Mouse (Mus musculus) adrenal gland (tissue): ENCODE results near the gene Pdlim7.

Experiments used
- intact Hi-C: fragments of 180-260 bp; cut with DNase I; formaldehyde crosslinking; loops from one replicate; pipeline ENCODE4 v1.15.1; 2025
- long read RNA-seq, 2 experiments: library from polyadenylated mRNA; unstranded; transcript quantifications; one replicate each; pipeline ENCODE4 v2.0.0; 2020; ENCODE audit warnings: borderline replicate concordance in 1 of 2; ENCODE audit not compliant: insufficient replicate concordance in 1 of 2

Pdlim7 gene
- long read RNA-seq, experiment 1, partial matches to known transcripts, result 3 of 14 reads
- long read RNA-seq, experiment 1, other reads (novel, unspliced or antisense), result 7 of 14 reads
- long read RNA-seq, experiment 2, partial matches to known transcripts, result 6 of 15 reads
- long read RNA-seq, experiment 2, other reads (novel, unspliced or antisense), result 3 of 15 reads

DNA sequence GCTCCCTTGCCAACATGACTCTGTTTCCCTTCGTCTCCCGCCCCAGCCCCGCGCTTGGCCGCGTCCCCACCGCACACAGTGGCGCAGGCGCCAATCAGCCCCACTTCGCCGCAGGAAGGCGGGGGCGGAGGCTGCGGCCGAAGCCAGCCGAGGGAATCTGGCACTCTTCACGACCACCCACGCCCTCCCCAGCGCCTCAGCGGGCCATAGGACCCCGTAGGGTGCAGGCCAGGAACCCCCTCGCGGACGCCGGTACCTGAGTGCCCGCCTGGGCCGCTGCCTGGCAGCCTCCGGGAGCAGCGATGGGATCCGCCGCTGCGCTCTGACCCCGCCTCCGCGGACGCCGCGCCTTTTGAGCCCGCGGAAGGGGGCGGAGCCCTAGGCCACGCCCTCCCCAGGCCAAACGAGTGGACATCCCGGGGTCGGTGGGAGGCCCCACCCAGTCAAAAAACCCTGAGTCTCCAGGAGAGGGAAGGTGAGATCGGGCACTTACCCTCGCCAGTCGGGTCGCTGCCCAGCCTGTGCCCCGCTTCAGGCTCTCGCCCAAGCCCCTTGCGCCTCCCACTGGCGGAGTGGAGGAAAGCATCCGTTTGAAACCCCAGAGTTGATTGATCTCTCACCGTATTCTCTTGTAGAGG, at the start of gene Pdlim7:
Gene Pdlim7 (minus strand): TSS at position 566 of the 638 bp plus-strand sequence.
- intact Hi-C loops, result no loop called here

DNA sequence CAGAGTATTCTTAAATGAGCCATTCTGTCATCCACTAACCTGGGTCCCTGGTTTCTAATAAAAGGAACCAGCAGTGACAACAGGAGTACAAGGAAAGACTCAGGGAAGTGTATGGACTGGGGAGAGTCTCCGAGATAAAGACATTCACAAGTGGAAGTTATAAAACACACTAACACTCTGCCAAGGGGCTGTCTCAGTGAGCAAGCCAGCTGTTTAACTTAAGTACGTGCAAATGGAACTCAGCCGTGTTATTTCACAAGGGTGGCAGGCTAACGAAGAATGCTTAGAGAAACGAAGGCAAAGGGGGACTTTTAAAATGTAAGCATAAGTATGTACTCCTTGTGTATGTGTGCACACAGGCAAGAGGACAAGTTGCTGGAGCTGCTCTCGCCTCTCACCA, 44.0 kb upstream of the Pdlim7 start:
- intact Hi-C loops, result no loop called here

DNA sequence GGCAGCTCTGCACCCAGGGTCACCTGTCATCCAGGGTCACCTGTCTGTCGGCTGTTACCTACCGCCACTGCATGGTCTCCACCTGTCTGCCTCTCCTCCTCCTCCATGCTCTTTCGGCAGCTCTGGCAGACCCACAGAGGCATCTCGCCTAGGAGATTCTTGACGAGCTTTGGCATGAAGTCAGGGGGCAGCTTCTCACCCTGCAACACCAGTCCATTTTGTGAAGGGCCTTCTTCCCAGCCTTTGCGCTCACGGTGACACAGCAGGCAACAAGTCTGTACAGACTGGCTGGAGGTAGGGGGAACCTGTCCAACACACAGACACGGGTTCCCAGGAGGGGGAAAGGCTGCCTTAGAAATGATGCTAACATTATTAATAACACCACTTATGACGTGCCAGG, 42.4 kb upstream of the Pdlim7 start:
- intact Hi-C loops, result no loop called here

DNA sequence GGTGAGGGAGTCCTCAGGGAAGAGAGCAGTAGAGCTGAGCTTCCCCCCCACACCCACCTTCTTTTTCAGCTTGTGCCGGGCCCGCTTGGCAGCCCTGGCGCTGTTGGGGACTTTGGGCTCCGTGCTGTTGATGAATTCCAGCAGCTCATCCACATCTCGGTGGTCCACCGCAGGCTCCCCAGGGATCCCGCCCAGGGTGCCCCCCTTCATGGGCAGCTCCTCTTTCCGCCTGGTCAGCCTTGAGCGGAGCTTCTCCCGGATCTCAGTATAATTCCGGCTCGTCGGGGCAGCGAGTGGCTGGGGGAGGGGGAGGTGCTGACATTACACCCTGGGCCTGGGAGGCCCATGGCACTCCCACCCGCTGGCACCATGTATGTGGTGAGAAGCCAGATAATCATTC, 35.6 kb upstream of the Pdlim7 start:
- intact Hi-C loops, result no loop called here

DNA sequence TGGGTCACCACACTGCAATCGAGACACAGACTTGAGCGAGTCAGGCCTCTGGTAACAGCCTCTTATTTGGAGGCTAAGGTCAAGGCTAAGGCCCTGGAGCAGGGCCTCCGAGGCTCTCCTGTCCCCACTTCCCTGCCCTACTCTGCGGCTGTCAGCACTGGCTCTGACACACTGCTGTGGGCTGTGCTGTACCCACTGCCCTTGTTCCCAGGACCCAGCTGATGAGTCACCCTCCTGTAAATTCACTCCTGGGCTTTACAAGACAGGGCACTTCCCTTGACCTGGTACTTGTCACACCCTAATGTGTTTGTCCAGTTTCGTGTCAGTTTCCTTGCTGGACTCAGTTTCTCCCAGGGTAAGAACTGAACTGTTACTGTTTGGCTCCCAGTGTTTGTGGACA, 35.0 kb upstream of the Pdlim7 start:
- intact Hi-C loops, result no loop called here

DNA sequence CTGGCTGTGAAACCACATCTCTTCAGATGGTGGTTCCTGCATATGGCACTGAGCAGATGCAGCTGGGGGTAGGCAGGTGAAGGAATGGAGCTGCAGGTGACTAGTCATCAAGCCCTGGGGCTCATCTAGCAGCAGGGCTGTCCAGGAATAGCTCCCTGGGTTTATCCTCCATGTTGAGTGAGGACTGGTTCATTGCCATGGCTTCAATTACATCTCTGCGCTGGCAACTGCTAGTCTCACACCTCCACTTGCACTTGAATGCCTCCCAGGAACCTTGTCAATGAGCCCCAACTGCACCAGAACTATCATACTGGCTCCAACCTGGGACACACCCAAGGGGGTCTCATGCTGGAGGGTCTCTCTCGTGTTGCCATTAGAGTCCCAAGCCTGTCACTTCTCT, 34.4 kb upstream of the Pdlim7 start:
- intact Hi-C loops, result no loop called here

DNA sequence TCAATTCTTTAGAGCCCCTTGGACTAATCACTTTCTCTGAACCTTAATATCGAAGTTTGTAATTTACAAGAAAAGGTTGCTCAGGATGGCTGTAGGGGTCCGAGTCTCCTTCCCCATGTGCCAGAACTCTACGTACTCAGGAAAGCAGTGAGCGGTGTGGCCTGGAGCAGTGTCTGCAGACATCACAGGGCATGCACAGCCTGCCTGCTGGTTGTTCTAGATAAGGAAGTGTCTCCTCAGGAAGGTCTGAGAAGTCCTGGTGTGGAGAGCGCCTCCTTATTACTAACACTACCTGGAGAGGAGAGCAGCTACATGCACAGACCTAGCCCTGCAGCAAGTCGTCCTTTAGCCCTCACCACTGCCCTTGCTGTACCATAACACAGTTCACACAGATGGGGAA, 31.3 kb upstream of the Pdlim7 start:
- intact Hi-C loops, result no loop called here

DNA sequence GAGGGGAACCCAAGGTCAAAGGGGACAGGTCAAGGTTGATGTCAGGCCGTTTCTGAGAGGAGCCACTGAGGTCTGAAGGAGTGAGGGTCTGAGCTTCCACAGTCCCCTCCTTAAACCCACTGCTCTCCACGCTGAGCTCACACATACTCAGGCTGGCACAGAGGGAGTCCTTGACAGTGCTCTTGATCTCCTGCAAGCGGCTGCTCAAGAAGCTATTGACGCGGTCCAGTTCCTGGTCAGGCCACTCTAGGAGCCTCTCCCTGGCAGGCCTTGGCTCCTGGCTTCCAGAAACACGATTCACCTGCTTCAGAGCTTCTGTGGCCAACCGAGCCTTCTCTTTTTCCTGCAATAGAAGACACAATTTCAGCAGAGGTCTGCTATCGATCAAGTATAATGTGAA, 30.0 kb upstream of the Pdlim7 start:
- intact Hi-C loops, result no loop called here

DNA sequence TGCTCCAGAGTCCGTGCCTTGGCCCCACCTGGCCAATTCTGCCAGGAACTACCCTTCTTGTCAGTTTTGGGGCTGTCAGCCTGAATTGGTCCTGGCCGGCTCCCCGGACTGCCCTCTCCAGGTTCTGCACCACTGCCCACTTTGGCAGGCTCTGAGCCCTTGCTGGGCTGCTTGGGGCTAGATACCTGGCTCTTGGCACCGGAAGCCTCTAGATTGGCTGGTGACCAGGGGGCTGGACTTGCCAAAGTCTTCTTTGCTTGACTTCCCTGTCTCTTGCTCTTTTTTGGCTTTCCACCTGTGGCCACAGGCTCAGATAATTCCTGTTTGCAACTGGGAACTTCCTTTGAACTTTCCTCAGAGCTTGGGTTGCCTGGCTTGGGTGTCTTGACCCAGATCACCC, 29.4 kb upstream of the Pdlim7 start:
- intact Hi-C loops, result no loop called here

DNA sequence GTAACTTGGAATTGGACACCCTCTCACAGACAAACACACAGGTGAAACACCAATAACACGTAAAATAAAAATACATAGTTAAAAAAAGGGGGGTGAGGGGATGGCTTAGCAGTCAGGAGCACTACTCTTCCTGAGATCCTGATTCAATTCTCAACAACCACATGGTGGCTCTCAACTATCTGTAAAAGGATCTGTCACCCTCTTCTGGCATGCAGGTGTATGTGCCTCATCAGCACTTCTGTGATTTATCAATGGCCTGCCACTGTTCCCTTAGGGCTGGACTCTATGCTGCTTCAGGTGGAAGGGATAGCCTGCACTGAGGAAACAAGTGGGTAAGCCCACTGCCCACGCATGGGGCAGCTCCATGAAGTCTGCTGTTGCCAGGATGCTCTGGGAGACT, 27.5 kb upstream of the Pdlim7 start:
- intact Hi-C loops, result no loop called here

DNA sequence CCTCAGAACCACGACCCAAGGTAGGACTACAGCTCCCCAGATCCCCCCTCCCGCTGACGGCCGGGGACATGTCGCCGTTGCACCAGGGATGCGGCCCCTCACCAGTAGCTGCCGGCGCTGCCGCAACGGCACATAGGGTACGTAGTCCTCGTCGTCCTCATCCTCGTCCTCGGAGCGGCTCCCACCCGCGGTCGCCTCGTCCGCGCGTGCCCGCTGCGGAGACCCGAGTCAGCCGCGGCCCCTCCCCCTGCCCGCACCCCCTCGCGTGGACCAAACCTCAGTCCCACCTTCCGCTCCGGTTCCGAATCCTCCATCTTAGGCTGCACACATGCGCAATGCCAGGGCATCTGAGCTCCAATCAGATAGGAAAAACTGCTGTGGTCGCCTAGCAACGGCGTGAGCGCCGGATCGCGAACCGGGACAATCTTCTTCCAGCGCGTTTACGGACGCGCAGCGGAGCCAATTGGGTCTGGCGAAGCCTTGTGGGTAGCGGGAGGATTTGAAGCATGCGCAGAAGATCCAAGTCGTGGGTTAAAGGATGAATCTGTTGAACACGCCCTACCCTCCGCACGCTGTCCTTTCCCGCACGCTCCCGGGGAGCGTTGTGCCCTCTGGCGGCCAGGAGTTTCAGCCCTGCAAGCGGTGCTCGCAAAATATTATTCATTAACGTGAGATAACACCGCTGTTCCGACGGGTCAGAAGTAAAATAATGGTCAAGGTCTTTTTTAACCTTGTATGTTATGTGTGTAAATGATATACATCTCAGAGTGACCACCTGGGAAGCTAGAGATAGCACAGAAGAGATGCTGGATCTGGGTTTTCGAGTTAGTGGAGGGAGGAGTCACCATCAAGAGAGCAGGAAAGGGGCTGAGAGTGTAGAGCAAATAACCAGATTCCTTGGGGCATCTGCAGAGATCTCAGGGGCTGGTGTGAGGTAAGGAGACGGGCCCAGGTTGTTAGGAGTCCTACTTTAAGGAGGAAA, 23.0 kb upstream of the Pdlim7 start, which contains the start of gene Ddx41:
Gene Ddx41 (minus strand): TSS at position 465 of the 982 bp plus-strand sequence.
- intact Hi-C loops, result no loop called here

DNA sequence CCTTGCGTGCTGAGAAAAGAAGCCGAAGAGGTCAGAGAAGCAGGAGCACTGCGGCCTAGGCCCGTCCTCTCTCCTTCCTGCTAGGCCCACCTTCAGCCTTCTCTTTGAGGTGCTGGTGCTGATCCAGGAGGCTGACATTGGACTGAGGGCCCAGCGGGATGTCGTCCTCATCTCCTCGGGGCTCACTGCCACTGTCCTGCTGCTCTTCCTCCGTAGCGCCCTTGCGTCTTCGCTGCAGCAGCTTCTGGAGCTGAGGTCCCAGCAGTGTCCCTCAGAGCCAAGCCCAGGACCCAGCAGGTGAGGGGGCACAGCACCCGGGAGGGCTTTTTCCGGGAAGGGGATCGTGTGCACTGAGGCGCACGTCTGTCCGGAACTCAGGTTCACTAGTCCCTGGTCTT, 22.3 kb upstream of the Pdlim7 start:
- intact Hi-C loops, result no loop called here

DNA sequence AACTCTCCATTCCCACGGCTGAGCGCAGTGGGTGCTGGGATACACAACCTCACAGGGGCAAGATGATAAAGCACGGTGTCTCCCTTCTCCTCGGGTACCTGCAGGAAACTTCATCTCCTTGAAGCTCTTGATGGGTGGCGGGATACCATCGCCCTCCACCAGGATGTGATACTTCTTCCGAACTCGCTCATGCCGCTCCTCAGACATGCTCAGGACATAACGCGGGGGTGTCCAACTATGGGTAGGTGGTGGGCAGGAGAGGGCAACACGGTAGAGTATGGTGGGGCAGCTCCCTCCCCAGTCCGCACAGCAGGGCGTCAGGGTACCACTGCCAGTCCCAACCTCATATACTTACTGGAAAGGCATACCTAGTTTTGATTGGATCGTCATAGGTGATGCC, 21.7 kb upstream of the Pdlim7 start:
- intact Hi-C loops, result no loop called here

DNA sequence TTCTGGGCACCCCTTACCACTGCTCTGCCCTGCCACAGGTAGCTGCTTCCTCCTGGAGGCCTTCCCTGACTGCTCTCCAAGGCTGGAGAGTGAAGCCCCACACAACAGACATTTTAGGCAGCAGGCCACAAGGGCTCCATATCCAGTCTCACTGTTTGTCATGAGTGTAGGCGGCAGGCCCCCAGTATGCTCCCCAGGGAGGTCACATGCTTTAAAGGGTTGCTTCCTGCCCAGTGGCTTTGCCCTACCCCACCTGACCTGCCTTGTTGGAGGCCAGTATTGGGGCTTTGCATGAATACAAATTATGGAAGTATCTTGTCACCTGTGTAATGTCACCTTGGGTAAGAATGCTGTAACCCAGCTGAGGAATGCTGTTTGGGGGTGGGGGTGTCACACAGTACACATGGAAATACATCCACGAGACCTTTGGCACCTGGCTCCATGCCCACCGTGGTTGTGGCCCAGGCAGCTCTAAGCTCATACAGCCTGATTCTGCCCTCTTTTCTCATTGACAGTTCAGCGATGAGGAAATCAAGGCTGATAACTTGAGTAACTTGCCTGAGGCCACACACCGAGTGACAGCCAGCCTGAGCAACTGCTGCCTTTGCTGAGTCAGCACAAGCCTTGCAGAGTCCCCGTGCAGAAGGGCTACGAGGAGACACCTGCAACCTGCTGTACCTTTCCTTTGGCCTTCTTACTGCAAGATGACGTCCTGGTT, 15.9 kb upstream of the Pdlim7 start, which contains the start of gene Dok3:
Gene Dok3 (minus strand): TSS at position 99 of the 718 bp plus-strand sequence.
- intact Hi-C loops, result no loop called here

DNA sequence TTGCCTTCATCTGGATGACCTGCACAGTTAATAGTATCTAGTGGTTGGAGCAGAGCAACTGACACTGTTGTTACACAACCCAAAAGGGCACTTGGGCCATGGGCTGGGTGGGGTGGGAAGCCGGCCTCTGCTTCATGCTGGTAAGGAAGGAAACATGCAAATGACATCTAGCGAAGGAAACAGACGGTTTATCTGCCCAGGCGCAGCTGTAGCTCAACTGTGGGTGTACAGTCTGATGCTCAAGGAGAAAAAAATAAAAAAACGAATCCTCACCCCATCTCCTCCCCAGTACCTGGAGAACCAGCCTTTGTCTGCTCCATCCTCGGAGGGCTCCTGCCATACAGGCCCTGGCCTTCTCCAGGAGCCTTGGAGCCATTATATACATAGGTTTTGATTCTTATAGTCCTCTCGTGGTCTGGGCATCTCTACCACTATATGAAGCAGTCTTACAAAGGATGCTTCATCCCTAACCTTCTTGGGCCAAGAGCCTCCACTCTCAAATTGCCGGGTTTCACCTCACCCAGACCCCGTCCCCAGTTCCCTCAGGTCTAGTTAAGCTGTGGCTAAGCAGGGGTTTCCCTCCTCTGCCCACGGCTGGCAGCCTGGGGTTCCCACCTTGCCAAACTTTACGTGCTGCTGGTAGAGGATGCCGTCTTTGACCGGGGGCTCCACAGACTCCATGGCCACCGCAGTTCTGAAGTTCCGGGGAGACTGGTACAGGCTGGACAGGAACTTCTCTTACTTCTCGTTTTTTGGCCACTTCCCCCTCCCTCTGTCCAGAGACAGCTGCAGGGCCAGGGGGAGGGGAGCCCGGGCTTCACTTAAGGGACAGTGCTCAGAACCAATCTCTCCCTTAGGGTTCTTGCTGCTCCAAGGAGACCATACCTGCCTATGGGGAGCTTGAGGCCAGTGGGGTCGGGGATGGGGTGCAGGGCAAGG, 14.6 kb upstream of the Pdlim7 start:
- intact Hi-C loops, result no loop called here

DNA sequence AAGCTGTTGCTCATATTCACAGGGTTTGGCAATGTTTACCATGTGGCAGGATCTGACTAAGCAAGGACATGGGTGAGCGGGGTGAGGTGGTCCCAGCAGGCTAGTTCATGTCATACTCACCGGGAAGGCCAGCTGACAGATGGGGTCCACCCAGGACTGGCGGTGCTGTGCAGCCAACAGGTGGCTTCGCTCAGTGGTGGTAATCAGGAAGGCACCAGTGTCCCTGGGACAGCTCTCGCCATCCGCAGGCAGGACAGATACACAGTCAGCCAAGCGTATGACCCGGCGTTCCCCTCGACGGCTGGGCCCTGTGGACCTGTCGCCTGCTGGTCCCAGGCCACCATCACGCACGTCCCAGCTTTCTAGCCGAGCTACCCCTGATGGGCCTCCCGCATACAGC, 13.7 kb upstream of the Pdlim7 start:
- intact Hi-C loops, result no loop called here

DNA sequence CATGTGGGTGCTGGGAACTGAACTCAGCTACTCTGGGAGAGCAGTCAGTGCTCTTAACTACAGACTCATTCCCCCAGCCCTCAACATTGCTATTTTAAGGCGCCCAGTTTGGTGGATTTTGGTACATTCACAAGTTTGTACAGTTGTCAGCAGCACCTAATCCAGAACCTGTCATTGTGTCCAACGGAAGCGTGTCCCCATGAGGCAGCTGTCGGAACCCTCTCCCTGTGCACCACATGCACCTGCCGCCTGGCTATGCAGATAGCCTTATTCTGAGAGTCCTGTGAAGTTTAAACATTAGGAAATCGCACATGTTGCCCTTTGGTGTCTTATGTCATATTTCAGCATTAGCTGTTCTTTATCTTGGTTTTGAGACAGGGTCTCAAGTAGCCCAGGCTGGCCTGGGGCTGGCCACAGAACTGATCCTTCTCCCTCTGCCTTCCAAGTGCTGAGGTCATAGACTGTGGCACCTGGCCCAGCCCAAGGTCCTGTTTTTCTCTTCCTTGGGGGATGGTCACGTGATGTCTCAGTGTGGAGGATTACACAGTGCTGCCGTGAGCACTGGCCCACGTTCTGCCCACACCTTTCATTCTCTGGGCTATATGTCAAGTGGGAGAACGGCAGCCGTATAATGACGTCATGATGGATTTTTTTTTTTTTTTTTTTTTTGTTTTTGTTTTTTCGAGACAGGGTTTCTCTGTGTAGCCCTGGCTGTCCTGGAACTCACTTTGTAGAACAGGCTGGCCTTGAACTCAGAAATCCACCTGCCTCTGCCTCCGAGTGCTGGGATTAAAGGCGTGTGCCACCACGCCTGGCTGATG, 12.5 kb upstream of the Pdlim7 start:
- intact Hi-C loops, result no loop called here

DNA sequence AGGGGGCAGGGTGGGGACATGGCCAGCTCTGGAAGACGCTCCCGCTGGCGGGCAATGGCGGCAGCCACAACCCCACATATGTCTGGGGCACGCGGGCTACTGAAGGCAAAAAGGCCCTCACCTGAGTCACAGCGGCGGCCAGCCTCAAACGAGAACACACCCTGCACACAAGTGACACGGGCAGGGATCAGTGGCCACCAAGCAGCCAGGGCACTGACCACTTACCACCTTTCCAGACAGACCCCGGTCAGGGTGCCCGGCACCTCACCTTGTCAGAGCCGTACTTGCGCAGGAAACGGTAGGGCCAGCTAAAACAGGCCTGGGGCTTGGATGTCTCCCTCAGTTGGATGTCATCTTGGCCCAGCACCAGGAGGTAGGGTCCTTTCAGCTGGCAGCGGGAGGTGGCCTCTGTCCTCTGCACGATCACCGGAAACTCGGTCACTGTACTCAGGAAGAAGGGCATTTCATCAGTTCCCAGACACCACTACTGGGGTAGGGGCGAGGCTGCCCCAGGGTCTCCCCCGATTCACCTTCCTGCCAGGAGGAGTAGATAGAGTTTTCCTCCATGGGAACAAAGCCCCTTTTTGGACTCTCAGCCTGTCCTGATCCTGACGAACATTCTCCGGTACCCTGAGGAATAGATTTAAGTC, 10.6 kb upstream of the Pdlim7 start:
- intact Hi-C loops, result no loop called here

DNA sequence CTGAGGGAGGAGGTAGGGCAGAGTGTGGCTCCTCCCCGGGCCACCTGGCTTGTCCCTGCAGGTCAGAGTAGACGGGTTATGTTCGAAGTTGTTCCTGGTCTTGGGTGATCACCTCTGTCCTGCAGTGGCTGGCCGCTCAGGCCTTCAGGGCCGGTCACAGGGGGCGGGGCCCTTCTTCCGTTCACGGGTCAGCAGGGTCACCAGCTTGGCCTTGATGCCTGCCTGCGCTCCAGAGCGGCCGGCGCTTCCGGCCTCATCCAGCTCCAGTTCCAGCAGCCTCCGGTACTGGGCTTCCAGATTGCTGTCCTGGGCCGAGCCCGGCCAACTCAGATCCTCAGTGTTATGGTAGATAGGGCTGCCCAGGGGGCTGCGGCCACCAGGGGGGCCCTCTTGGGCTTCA, 9.8 kb upstream of the Pdlim7 start:
- intact Hi-C loops, result no loop called here
